Mouse (Mus musculus) erythroid progenitor cell, adult 5-6 weeks (primary cell): ENCODE data around the gene Pla2g1b. TPM values are rescaled to one million over a fixed set of nuclear protein-coding genes. Genes with fewer than 3 reads are reported as not detected.
"Not testable (repeated sequence)": the region's sequence is repeated elsewhere in the genome, so short reads cannot be mapped to it uniquely, and the experiment has no call there.

ENCODE experiments used
- ATAC-seq: replicated peaks from 2 replicates; pipeline ENCODE4 v1.8.0; 2016; ENCODE audit warnings: moderate number of reproducible peaks, mild to moderate bottlenecking, moderate TSS enrichment, inconsistent platforms; ENCODE audit not compliant: poor library complexity, low FRiP score, severe bottlenecking
- total RNA-seq, 2 experiments: library from RNA; stranded (forward) in 1 of 2; stranded (reverse) in 1 of 2; fragments of 150-400 nt in 1 of 2; fragments of 186-747, 209-891 nt in 1 of 2; gene quantifications; 2 replicates each; pipeline versions ENCODE4 v1.2.3 to v1.2.4; 2015 to 2017; ENCODE audit warnings: low replicate concordance in 2 of 2

Pla2g1b gene
- total RNA-seq, 2 experiments from 2014 or later: not detected

DNA sequence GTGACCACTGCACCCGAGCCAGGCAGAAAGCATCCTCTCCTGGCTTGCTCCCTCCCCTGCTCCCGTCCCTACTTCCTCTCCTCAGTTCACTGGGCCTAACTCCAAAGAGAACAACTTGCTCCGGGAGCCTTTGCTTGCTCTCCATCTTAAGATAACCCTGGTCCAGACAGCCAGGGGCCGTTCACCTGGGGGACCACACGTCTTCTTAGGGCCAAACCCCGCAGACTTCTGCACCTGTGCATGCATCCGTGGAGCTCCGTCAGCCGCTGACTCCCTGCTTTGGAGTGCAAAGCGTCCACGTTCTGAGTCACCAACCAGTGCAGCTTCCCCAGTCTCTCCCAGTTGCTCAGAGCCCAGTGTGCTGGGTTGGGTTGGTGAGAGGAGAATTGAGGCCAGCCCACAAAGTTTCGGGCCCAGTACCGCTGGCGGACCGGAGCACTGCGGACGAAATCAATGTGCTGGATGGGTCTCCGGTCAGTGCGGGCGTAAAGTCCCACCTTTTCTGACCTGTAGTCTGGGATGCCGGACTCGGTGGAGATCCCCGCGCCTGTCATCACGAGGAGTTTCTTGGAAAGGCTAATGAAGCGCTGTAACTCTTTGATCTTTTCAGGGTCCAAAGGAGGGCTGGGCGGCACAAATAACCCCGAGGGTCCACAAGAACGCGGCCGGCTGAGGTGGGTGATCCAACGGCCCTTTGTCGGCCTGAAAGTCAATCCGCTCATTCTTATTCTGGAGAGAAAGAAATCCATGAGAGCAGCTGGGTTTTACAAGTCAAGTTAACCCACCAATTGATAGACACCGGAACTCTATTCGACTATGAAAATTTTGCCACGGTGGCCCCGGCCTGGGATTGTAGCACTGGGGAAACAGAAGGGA, 16.6 kb downstream of the Pla2g1b start:
- ATAC-seq: no peak

DNA sequence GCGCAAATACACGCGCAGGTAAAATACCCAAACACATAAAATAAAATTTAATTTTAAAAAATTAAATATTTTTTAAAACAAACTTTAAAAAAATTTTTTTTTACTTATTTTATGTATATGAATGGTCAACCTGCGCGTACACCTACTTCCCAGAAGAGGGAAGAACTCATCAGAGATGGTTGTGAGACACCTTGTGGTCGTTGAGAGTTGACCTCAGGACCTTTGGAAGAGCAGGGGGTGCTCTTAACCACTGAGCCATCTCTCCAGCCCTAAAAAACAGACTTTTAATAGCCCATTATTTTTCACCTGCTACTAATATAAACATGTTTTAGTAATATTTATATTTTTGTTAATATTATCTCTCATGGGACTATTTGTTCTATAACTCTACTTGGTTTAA, 17.3 kb downstream of the Pla2g1b start:
- no peak for ATAC-seq

DNA sequence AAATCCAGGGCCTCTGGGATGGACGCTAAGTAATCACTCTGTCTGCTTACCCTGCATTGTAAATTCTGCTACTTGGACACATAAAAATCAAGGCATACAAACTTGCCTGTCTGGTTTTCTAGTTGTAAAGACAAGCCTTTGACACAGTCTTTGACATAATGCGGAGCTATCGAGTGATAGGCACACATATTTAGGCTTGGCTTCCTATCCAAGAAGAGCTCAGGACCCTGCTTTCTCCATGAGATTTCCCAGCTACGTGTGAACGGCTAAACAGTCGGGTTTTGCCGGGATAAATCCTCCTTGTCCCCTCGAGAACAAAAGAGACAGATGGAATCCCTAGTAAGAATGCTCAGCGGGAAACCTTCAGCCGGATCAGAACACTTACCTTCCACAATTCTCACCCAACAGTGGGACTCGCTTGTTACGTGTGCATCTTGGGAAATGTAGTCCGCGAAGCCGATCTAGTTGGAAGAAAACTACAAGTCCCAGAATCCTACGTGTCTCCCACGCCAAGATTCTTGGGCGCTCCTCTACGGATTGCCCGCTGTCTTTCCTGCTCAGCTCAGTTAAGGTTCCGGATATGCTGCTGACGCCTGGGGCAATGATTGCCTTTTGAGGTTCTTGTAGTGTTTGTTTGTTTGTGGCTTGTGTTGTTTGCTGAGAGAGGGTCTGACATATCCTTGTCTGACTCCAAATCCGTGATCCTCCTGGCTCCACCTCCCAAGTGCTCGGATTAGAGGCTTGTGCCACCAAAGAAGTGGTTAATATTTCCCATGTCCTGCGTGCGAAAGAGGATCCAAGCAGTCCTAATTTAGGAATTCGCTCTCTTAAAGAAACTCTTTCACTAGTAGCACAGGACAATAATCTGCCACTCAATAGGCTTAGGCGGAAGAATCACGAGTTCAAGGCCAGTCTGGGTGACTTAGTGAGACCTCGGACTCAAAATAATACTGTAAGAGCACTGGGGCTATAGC, 18.2 kb downstream of the Pla2g1b start, which contains the start of gene Sirt4:
Sirt4 (minus strand) TSS at position 779 of the 974 bp plus-strand sequence.
- peak; percentile 96 for ATAC-seq

DNA sequence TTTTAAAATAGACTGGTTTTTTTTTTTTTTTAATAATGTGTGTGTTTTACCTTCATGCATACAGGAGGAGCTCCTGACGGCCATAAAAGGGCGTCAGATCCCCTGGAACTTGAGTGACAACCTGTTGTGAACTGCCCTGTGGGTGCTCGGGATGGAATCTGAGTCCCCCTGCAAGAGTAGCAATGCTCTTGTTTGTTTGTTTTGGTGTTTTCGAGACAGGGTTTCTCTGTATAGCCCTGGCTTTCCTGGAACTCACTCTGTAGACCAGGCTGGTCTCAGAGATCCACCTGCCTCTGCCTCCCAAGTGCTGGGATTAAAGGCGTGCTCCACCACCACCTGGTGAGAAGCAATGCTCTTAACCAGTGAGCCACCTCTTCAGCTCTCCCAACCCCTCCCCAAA, 18.9 kb downstream of the Pla2g1b start:
- no peak for ATAC-seq

DNA sequence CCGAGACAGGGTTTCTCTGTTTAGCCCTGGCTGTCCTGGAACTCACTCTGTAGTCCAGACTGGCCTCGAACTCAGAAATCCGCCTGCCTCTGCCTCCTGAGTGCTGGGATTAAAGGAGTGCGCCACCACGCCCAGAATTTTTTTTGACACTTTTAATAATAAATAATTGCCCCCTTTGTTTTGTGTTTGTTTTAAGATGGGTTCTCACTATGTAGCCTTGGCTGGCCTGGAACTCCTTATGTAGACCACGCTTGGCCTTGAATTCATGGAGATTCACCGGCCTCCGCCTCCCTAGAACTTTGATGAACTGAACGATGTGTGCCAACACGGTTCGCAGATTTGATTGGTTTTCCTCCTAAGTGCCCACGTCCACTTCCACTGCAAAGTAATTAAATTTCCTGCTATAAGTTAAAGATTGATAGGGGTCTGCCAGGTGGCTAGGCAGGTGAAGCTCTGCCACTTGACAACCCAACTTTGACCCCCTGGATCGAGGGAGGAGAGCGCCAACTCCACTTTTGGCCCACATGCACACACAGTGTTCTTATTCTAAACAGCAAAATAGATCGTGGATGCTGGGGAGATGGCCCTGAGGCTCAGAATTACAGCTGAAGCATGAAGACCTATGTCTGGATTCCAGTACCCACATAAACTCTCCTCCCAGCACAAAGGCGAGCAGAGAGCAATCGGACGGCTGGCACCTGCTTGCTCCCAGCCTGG, 19.6 kb downstream of the Pla2g1b start:
- no peak for ATAC-seq

DNA sequence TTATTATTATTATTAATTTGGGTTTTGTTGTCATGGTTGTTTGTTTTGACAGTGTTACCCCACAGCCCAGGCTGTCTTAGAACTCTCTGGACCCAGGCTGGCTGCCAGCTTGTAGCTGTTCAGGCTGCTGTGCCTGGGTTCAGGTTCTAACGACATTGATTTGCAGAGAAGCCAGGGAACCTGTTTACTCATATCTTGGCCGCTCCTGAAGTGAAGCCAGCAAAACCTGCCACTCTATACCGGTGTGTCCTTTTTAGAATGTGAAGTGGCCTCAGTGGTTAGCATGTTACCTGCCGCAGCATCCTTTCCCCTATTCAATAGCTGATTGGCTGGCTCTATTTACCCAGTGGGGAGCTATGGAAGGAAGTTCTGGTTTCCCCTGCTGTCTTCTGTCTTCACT, 20.7 kb downstream of the Pla2g1b start:
- ATAC-seq: no peak

DNA sequence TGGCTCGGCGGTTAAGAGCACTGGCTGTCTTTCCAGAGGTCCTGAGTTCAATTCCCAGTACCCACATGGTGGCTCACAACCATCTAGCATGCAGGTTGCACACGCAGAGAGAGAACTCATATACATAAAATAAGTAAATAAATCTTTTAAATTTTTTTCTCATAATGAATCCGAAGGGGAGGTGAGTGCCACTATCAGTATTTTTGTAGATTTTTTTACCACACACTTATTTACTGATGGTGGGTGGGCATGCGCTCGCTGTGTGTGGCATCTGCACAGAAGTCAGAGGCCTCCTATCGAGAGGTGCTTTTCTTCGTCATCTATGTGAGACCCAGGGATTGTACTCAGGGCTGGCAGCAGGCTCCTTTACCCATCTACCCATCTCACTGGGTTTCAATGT, 21.3 kb downstream of the Pla2g1b start:
- ATAC-seq: no peak

DNA sequence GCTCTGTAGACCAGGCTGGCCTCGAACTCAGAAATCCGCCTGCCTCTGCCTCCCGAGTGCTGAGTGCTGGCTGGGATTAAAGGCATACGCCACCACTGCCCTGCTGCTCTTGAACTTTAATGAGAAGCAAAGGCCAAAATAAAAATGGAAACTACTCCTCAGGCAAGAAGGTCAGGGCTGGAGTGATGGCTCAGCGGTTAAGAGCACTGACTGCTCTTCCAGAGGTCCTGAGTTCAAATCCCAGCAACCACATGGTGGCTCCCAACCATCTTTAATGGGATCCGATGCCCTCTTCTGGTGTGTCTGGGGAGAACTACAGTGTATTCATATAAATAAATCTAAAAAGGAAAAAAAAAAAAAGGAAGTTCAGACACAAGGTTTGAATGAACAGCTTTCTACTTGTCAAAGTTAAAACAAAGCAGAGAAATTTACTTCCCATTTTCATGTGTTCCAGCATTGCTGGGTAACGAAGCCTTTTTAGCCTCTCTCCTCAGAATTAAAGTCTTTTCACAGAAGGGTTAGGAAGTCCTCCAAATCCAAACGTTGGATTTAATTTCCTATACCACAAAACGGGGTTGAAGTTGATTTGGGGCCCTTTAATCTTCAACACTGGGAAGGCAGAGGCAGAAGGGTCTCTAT, 22.0 kb downstream of the Pla2g1b start:
- no peak for ATAC-seq

DNA sequence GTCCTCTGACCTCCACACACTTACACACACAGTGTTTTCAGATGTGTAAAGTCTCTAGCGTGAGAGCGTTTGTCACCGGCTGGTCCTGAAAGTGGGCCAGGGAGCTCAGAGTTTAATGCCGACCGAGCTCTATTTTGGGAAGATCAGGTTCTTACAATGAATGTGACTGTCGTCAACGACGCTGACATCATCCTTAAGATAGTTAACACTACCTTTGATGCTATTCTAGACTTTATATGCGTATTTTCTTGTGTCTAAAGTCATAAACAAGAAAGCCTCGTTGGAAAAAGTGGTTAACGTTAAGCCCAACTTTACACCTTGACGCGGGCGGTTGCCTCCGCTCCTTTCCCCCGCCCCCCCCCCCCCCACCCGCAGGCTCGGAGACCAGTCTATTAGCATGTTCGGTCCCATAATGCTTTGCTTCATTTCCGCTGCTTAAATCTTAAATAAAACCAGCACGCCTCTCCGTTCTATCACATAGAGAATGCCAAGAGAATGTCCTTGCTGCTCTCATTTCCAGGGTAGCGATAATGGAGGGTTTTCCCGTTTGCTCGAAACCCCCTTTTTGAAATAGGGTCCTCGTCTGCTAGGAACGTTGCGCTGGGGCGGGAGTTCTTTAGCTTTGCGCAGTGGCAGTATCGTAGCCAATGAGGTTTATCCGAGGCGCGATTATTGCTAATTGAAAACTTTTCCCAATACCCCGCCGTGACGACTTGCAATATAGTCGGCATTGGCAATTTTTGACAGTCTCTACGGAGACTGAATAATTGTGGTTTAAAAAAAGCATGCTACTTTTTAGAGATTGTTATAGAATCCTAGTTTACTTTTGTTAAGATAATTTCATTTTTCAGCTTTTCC, 23.0 kb downstream of the Pla2g1b start:
- ATAC-seq: peak; percentile 64

DNA sequence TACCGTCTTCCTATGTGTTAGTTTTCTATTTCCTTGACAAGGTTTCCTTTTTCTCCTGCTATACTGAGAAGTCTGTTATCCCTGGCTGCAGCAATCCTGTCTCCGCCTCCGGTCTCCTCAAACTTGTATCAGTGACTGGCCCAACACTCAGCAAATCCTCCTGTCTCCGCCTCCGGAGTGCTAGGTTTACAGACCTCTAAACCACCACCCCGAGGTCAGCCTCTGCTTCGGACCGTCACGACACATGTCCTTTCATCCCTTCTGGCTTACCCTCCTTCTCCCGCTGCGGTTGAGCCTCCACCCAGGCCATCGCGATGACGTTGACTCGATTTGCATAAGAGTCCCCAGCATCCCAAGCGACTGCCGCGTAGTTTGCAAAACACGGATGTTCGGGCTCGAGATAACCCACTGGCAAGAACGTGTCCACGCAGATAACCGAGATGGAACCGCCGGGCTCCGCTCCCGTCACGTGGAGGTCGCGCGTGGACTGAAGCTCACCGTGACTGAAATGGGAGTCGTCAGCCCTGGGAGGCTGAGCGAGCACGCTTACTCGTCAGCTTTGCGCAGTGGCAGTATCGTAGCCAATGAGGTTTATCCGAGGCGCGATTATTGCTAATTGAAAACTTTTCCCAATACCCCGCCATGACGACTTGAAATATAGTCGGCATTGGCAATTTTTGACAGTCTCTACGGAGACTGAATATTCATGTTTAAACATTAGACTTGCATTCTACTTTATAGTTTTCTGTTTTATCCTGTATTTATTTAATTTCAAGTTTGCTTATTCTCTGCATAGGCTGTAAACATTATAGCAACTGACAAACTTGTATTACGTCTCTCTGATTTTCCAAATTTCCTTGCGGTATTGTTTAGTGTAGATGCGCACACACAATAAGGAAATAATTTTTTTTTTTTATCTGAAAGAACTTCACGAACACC, 23.9 kb downstream of the Pla2g1b start:
- peak; percentile 83 for ATAC-seq

DNA sequence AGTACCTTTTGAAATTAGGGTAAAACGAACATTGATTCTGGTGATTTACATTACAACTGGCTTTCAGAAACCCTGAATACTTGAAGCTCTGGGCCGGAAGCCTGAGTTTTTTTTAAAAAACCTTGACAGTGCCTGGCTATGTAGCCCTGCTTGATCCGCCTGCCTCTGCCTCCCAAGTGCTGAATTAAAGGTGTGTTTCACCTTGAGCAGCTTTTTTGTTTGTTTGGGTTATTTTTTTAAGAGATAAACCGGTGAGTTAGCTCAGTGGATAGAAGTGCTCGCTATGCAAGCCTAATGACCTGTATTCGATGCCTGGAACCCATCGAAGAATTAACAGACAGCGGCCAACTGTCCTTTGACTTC, 24.6 kb downstream of the Pla2g1b start:
- ATAC-seq: peak; percentile 9

DNA sequence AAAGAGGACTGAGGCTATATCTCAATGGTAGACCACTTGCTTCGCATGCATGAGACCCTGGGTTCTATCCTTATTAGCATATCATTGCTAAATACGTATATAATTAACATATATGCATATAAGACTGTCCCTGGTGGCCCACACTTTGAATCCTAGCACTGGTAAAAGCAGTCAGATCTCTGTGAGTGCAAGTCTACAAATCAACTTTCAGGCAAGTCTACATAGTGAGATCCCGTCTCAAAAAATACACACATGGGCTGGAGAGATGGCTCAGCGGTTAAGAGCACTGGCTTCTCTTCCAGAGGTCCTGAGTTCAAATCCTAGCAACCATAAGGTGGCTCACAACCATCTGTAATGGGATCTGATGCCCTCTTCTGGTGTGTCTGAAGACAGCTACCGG, 25.0 kb downstream of the Pla2g1b start:
- no peak for ATAC-seq

DNA sequence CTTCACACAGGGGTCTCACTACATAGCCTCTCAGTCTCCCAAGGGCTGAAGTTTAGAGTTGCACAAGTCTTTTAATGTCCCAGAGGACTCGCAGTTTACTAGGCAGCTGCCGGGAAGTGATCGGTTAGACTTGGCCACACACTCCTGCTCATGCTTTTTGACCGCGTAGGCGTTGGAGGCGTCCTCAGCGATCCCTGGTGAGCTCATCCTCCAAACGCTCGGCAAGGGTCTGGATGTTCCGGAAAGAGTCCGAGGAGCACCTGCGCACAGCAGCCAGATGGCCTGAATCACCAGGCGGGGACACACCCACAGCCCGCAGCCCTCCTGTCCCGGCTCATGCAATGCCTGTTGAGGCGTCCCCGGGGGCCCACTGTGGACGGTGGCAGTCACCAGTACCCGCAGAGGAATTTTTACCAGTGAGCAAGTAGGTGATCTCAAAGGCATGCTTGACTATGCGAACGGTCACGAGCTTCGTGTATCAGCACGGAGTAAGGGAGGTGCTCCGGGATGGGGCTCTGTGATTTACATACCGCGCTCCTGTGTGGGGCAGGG, 25.8 kb downstream of the Pla2g1b start:
- ATAC-seq: no peak

DNA sequence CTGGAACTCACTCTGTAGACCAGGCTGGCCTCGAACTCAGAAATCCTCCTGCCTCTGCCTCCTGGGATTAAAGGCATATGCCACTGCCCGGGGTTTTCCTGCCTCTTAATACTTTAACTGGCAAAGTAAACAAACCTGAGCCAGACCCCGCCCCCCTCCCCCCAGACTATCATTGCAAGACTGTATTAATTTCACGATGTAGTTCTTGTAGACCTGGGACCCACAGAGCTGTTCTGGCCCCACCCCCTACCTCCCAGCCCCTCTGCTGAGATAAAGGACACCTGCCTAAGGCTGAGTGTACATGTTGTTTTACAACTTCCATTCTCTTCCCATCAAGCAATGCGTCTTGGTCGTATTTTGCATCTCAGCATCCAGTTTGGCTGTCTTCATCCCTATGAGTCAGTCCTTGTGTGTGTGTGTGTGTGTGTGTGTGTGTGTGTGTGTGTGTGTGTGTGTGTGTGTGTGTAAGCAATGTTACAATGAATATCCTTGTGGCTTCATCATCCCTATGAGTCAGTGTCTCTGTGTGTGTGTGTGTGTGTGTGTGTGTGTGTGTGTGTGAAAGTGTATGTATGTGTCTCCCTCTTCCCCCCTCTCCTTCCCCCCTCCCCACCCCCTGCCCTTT, 26.8 kb downstream of the Pla2g1b start:
- ATAC-seq: no peak

DNA sequence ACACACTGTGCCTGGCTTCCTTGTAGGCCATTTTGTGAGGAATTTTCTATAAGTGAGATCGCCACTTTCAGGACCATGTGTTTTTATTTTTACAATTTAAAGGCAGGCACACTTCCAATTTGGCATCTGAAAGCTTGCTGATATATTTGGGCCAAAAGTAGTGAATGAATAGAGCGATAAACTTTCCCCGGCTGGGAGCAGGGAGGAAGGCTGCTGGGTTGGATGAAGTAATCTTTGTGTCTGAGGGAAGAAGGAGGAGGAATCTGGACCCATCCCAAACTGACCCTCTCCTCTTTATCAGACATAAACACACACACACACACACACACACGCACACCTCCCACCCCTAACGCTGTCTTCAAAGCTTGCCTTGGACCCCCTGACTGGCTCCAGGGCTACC, 27.4 kb downstream of the Pla2g1b start:
- no peak for ATAC-seq

DNA sequence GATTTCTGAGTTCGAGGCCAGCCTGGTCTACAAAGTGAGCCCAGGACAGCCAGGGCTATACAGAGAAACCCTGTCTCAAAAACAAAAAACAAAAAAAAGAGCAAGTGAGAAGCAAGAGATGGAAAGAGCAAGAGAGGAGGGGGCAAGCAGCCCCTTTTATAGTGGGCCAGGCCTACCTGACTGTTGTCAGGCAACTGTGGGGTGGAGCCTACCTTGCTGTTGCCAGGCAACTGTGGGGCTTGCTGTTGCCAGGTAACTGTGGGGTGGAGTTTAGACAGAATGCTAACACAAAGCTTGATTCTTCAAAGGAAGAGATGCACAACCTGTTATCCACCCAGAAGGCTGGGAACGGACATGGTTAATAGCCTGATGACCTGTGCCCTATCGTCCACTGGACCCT, 29.6 kb downstream of the Pla2g1b start:
- ATAC-seq: not testable (repeated sequence)

DNA sequence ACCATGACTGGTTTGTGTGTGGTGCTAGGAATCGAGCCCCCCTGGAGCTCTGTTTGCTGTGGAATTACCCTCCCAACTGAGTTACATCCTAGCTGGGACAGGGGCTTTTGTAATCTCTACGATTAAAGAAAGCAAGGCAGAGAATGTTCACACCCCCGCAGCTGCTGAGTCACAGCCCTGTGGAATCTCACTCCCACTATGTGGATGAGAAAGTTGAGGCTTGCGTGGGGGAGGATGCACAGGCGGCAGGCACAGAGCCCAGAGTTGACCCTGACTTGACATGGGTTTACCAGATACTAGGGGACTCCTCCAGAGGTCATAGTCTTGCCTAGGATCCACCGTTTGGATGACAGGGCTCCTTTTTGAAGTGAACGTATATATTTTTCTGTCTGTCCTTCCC, 31.0 kb downstream of the Pla2g1b start:
- no peak for ATAC-seq
